Mouse (Mus musculus): ENCODE results near the gene Atl3. TPM values are rescaled to one million over a fixed set of nuclear protein-coding genes. Genes with fewer than 3 reads are reported as not detected.

Gene Atl3
- total and polyA plus RNA-seq, 2 experiments from 2014 or later = 5.4 to 11.1 TPM

- Histone ChIP-seq H3K27me3 (ENCODE audit: insufficient read depth, low read length) (no peaks in the 10 kb centered on the region), H3K36me3 (ENCODE audit: insufficient read depth, low read length) (peaks cover 20% of the 10 kb centered on the region; the same call in 1 of the 2 replicates)
Observed at GRCm38 (mm10) chr19:7522856-7523255, 29.0 kb downstream of the Atl3 start.

GRCm38 (mm10) chr19:7523292-7523691 lies 29.5 kb downstream of the Atl3 start:
- no peak for DNase-seq (ENCODE audit: low spot score)
- no peaks in the 10 kb centered on the region for H3K9me3 ChIP-seq (ENCODE audit: low read length)
- peaks cover 20% of the 10 kb centered on the region; the same call in 1 of the 2 replicates for H3K36me3 ChIP-seq (ENCODE audit: insufficient read depth, low read length)
- no peak overlapping the region for H3K27ac ChIP-seq
- no peaks in the 10 kb centered on the region for H3K27me3 ChIP-seq (ENCODE audit: insufficient read depth, low read length)
- no peak for ATAC-seq
- no peak overlapping the region for H3K4me3 ChIP-seq (ENCODE audit: low read length)
- no peak overlapping the region for H3K4me2 ChIP-seq (ENCODE audit: low read depth, low read length)
- TF ChIP-seq CTCF (IDR thresholded peaks at IDR 0.05; ENCODE audit: low read depth) = peak; percentile 30; the same call in 1 of the 2 replicates
- no peak overlapping the region for H3K9ac ChIP-seq (replicated peaks; ENCODE audit: low read length)
- H3K4me1 ChIP-seq (ENCODE audit: insufficient read depth, low read length) = no peaks in the 10 kb centered on the region
- 98% methylated on average over 1 of the region's 1 CpGs for WGBS

More at GRCm38 (mm10) chr19:7522856-7523255, 29.0 kb downstream of the Atl3 start:
- no peak overlapping the region for H3K4me2 ChIP-seq (ENCODE audit: low read depth, low read length)
- TF ChIP-seq CTCF (IDR thresholded peaks at IDR 0.05; ENCODE audit: low read depth) = no peak
- 92% methylated on average over 2 of the region's 2 CpGs for WGBS
- DNase-seq (ENCODE audit: low spot score) = no peak
- H3K4me1 ChIP-seq (ENCODE audit: insufficient read depth, low read length) = no peaks in the 10 kb centered on the region
- H3K27ac ChIP-seq = no peak overlapping the region
- H3K9me3 ChIP-seq (ENCODE audit: low read length) = no peaks in the 10 kb centered on the region
- H3K4me3 ChIP-seq (ENCODE audit: low read length) = no peak overlapping the region
- no peak overlapping the region for H3K9ac ChIP-seq (replicated peaks; ENCODE audit: low read length)
- no peak for ATAC-seq

GRCm38 (mm10) chr19:7523781-7524180 lies 29.9 kb downstream of the Atl3 start:
- no peak for DNase-seq (ENCODE audit: low spot score)
- H3K36me3 ChIP-seq (ENCODE audit: insufficient read depth, low read length) = peaks cover 20% of the 10 kb centered on the region; the same call in 1 of the 2 replicates

GRCm38 (mm10) chr19:7524879-7525278 lies 31.0 kb downstream of the Atl3 start:
- H3K36me3 ChIP-seq (ENCODE audit: insufficient read depth, low read length) = peaks cover 20% of the 10 kb centered on the region; the same call in 1 of the 2 replicates
- H3K4me1 ChIP-seq (ENCODE audit: insufficient read depth, low read length) = no peaks in the 10 kb centered on the region
- H3K4me2 ChIP-seq (ENCODE audit: low read depth, low read length) = no peak overlapping the region
- no peaks in the 10 kb centered on the region for H3K9me3 ChIP-seq (ENCODE audit: low read length)
- H3K27ac ChIP-seq = no peak overlapping the region
- H3K9ac ChIP-seq (replicated peaks; ENCODE audit: low read length) = no peak overlapping the region
- no peak for TF ChIP-seq CTCF (IDR thresholded peaks at IDR 0.05; ENCODE audit: low read depth)
- H3K4me3 ChIP-seq (ENCODE audit: low read length) = no peak overlapping the region
- ATAC-seq = no peak
- WGBS = 74% methylated on average over 3 of the region's 3 CpGs
- H3K27me3 ChIP-seq (ENCODE audit: insufficient read depth, low read length) = no peaks in the 10 kb centered on the region
- no peak for DNase-seq (ENCODE audit: low spot score)

More at GRCm38 (mm10) chr19:7523781-7524180, 29.9 kb downstream of the Atl3 start:
- no peaks in the 10 kb centered on the region for H3K4me1 ChIP-seq (ENCODE audit: insufficient read depth, low read length)
- no peak overlapping the region for H3K4me3 ChIP-seq (ENCODE audit: low read length)
- no peak for TF ChIP-seq CTCF (IDR thresholded peaks at IDR 0.05; ENCODE audit: low read depth)
- H3K9ac ChIP-seq (replicated peaks; ENCODE audit: low read length) = no peak overlapping the region
- H3K4me2 ChIP-seq (ENCODE audit: low read depth, low read length) = no peak overlapping the region
- H3K9me3 ChIP-seq (ENCODE audit: low read length) = no peaks in the 10 kb centered on the region
- H3K27ac ChIP-seq = no peak overlapping the region
- no peak for ATAC-seq
- H3K27me3 ChIP-seq (ENCODE audit: insufficient read depth, low read length) = no peaks in the 10 kb centered on the region

GRCm38 (mm10) chr19:7528639-7529428 lies 35.0 kb downstream of the Atl3 start:
- DNase-seq (ENCODE audit: low spot score) (peak; percentile 87), ATAC-seq (peak; percentile 84)
- Histone ChIP-seq H3K4me2 (ENCODE audit: low read depth, low read length) (no peak overlapping the region), H3K27me3 (ENCODE audit: insufficient read depth, low read length) (no peaks in the 10 kb centered on the region), H3K9ac (replicated peaks; ENCODE audit: low read length) (no peak overlapping the region), H3K9me3 (ENCODE audit: low read length) (no peaks in the 10 kb centered on the region), H3K36me3 (ENCODE audit: insufficient read depth, low read length) (peaks cover 21% of the 10 kb centered on the region; the same call in 1 of the 2 replicates), H3K4me3 (ENCODE audit: low read length) (no peak overlapping the region), H3K4me1 (ENCODE audit: insufficient read depth, low read length) (no peaks in the 10 kb centered on the region), H3K27ac (no peak overlapping the region)
- WGBS = 51% methylated on average over 7 of the region's 7 CpGs
- peak; percentile 85 for TF ChIP-seq CTCF (IDR thresholded peaks at IDR 0.05; ENCODE audit: low read depth)

- no peaks in the 10 kb centered on the region for H3K9me3 ChIP-seq (ENCODE audit: low read length)
Observed at GRCm38 (mm10) chr19:7531906-7532305, 38.1 kb downstream of the Atl3 start.

GRCm38 (mm10) chr19:7533891-7534290 lies 40.1 kb downstream of the Atl3 start:
- peaks cover 13% of the 10 kb centered on the region; the same call in 1 of the 2 replicates for H3K36me3 ChIP-seq (ENCODE audit: insufficient read depth, low read length)
- 41% methylated on average over 5 of the region's 5 CpGs for WGBS
- ATAC-seq = no peak

More at GRCm38 (mm10) chr19:7531906-7532305, 38.1 kb downstream of the Atl3 start:
- DNase-seq (ENCODE audit: low spot score) = no peak
- Histone ChIP-seq H3K4me1 (ENCODE audit: insufficient read depth, low read length) (no peaks in the 10 kb centered on the region), H3K4me3 (ENCODE audit: low read length) (no peak overlapping the region), H3K27me3 (ENCODE audit: insufficient read depth, low read length) (no peaks in the 10 kb centered on the region), H3K27ac (no peak overlapping the region), H3K4me2 (ENCODE audit: low read depth, low read length) (no peak overlapping the region), H3K9ac (replicated peaks; ENCODE audit: low read length) (no peak overlapping the region), H3K36me3 (ENCODE audit: insufficient read depth, low read length) (peaks cover 13% of the 10 kb centered on the region; the same call in 1 of the 2 replicates)
- ATAC-seq = no peak
- no peak for TF ChIP-seq CTCF (IDR thresholded peaks at IDR 0.05; ENCODE audit: low read depth)
- 84% methylated on average over 5 of the region's 5 CpGs for WGBS

More at GRCm38 (mm10) chr19:7533891-7534290, 40.1 kb downstream of the Atl3 start:
- Histone ChIP-seq H3K4me2 (ENCODE audit: low read depth, low read length) (no peak overlapping the region), H3K27me3 (ENCODE audit: insufficient read depth, low read length) (no peaks in the 10 kb centered on the region), H3K4me1 (ENCODE audit: insufficient read depth, low read length) (no peaks in the 10 kb centered on the region), H3K27ac (no peak overlapping the region), H3K9ac (replicated peaks; ENCODE audit: low read length) (no peak overlapping the region), H3K9me3 (ENCODE audit: low read length) (no peaks in the 10 kb centered on the region), H3K4me3 (ENCODE audit: low read length) (no peak overlapping the region)
- peak; percentile 72 for DNase-seq (ENCODE audit: low spot score)
- no peak for TF ChIP-seq CTCF (IDR thresholded peaks at IDR 0.05; ENCODE audit: low read depth)
